Mouse (Mus musculus) myocyte (in vitro differentiated cells): ENCODE measurements around the gene Hacd1.

Experiments used
- E2F4 ChIP-seq: IDR thresholded peaks from one replicate; pipeline ENCODE4 v1.6.1; 2011; ENCODE audit warnings: mild to moderate bottlenecking, control low read depth, moderate library complexity; ENCODE audit not compliant: insufficient read depth
- MYOG ChIP-seq, 3 experiments: IDR thresholded peaks; one replicate each; pipeline ENCODE4 v1.6.1; 2011; ENCODE audit warnings: control low read depth in 2 of 3, low read depth in 2 of 3, mild to moderate bottlenecking in 2 of 3; ENCODE audit not compliant: insufficient read length in 2 of 3, control insufficient read depth in 1 of 3, insufficient read depth in 1 of 3
- POLR2A ChIP-seq: IDR thresholded peaks from one replicate; pipeline ENCODE4 v1.6.1; 2011; ENCODE audit warnings: low read depth, mild to moderate bottlenecking, control low read depth, moderate library complexity; ENCODE audit not compliant: insufficient read length
- REST ChIP-seq: IDR thresholded peaks from one replicate; pipeline ENCODE4 v1.6.1; 2011; ENCODE audit warnings: mild to moderate bottlenecking, control low read depth, moderate library complexity; ENCODE audit not compliant: insufficient read depth, insufficient read length
- TCF12 ChIP-seq: IDR thresholded peaks from one replicate; pipeline ENCODE4 v1.6.1; 2011; ENCODE audit warnings: mild to moderate bottlenecking, control low read depth; ENCODE audit not compliant: poor library complexity, insufficient read depth, severe bottlenecking

DNA sequence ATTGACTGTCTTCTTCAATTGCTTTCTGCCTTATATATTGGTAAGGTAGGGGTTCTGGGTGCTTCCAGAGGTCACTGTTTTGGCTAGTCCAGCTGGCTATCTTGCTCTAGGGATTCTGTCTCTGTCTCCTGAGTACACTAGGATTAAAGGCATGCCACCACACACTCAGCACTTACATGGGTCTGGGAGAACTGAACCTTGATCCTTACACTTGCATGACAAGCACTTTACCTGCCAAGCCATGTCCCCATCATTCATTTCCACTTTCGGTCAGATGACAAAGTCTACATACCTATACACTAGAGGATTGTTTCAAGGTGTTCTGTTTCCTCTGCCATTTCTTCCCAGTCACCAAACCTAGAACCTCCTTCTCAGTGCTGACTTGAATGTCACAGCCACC, 50.8 kb downstream of the Hacd1 start:
- no peak for TF ChIP-seq E2F4
- no peak for TF ChIP-seq POLR2A
- TF ChIP-seq MYOG (IDR thresholded peaks at IDR 0.05; ENCODE audit: control insufficient read depth in 1 of 3, insufficient read depth in 1 of 3, insufficient read length in 2 of 3, low read depth in 2 of 3): no peak
- TF ChIP-seq REST: no peak
- TF ChIP-seq TCF12: no peak
